14 mouse cellular contexts compared by ENCODE assay signal in the genomic region with DNA sequence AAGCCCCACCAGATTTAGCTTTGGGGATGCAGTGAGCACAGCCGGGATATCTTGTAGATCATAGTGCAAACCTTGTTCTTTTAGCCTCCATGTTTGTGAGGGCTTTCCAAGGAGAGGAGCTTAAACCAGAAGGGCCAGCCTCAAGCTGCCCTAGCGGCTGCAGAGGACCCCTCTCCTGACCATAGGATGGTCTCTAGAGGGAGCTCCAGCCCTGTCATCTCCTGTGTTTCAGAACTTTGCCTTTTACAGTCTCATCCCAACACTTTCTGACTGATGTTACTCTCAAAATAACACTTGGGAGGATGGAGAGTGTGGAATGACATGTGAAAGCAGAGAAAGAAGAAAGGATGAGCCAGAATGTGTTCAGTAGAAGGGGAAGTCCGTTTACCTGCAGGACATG. TPM values are rescaled to one million over a fixed set of nuclear protein-coding genes. Genes with fewer than 3 reads are reported as not detected.
DNase-seq lines count a peak whose midpoint lies in the region; ATAC-seq and TF ChIP-seq lines count a peak whose summit lies in the region.
"Had no signal": no experiment of that assay in that cellular context is flagged by ENCODE, and none has a peak within 500 bp of the region (broad histone marks: within the 10 kb centered on the region; RNA-seq: fewer than 3 reads in every experiment).

No protein-coding gene starts in this region.

- ATAC-seq in heart, postnatal 0 days (ENCODE audit: insufficient read depth, low read depth), result no peak
- ATAC-seq in heart, embryonic 12.5 days (ENCODE audit: insufficient number of reproducible peaks, low FRiP score), result no peak
- ATAC-seq: midbrain, embryonic 15.5 days had no signal

- WGBS in heart, postnatal 0 days, result 37% methylated on average over 3 of the region's 3 CpGs
- WGBS in heart, embryonic 12.5 days, result 28% methylated on average over 3 of the region's 3 CpGs

- H3K27ac ChIP-seq in heart, postnatal 0 days (ENCODE audit: low read depth), result no peak overlapping the region
- H3K27ac ChIP-seq in heart, embryonic 12.5 days (ENCODE audit: poor library complexity, severe bottlenecking), result no peak overlapping the region
- no peak overlapping the region for H3K27ac ChIP-seq in ES-E14 (ENCODE audit: insufficient read depth, low read depth, low read length, poor library complexity, severe bottlenecking)
- H3K27ac ChIP-seq: midbrain, embryonic 15.5 days had no signal

- TF ChIP-seq CTCF in heart, postnatal 0 days (IDR thresholded peaks at IDR 0.05; ENCODE audit: low read depth), result peak; percentile 60

- intact Hi-C loops in left cerebral cortex, postnatal 4 days (cut with DNase I), result no loop called here

- DNase-seq in heart, postnatal 0 days (ENCODE audit: low spot score), result no peak
- DNase-seq in left cerebral cortex, postnatal 4 days, result peak; percentile 29
- DNase-seq in left cerebral cortex, adult 8-10 months (ENCODE audit: low spot score in 2 of 2), result no peak
- DNase-seq in ES-E14 (ENCODE audit: low read depth, low spot score), result no peak
- peak; percentile 31 for DNase-seq in embryo, embryonic 10.5 days (ENCODE audit: low spot score)
- no peak for DNase-seq in thymus, postnatal 4 days
- DNase-seq: adrenal gland, postnatal 36 days; cerebellum, adult 8-10 months; right cerebral cortex, postnatal 4 days had no signal

- no peak for TF ChIP-seq EP300 in heart, postnatal 0 days (IDR thresholded peaks at IDR 0.05; ENCODE audit: low read depth)

- no peaks in the 10 kb centered on the region for H3K36me3 ChIP-seq in heart, postnatal 0 days (replicated peaks; ENCODE audit: control insufficient read depth, insufficient read depth, low read length)
- no peaks in the 10 kb centered on the region for H3K36me3 ChIP-seq in heart, embryonic 12.5 days
- no peaks in the 10 kb centered on the region for H3K36me3 ChIP-seq in ES-E14 (ENCODE audit: control insufficient read depth, insufficient read depth, low read length, poor library complexity, severe bottlenecking)
- H3K36me3 ChIP-seq: midbrain, embryonic 15.5 days had no signal

- no peak overlapping the region for H3K9ac ChIP-seq in heart, postnatal 0 days (replicated peaks; ENCODE audit: low read depth, low read length)
- no peak overlapping the region for H3K9ac ChIP-seq in heart, embryonic 12.5 days
- H3K9ac ChIP-seq in ES-E14 (ENCODE audit: insufficient read depth, low read depth, low read length, poor library complexity, severe bottlenecking), result no peak overlapping the region
- H3K9ac ChIP-seq: midbrain, embryonic 15.5 days had no signal

- in situ Hi-C loops in ES-E14 (cut with MboI; ENCODE audit: low sequenced_read_pairs in 2 of 2, unreplicated experiment in 2 of 2), result no loop called here

- no peak overlapping the region for H3K4me2 ChIP-seq in heart, postnatal 0 days (ENCODE audit: low read depth, low read length)
- no peak overlapping the region for H3K4me2 ChIP-seq in heart, embryonic 12.5 days
- H3K4me2 ChIP-seq: heart, embryonic 11.5 days; midbrain, embryonic 15.5 days had no signal

- H3K4me1 ChIP-seq in heart, postnatal 0 days (ENCODE audit: control insufficient read depth, insufficient read depth), result no peaks in the 10 kb centered on the region
- H3K4me1 ChIP-seq in heart, embryonic 12.5 days (replicated peaks), result no peaks in the 10 kb centered on the region
- no peaks in the 10 kb centered on the region for H3K4me1 ChIP-seq in ES-E14 (ENCODE audit: control insufficient read depth in 2 of 2, insufficient read depth in 2 of 2, low read length in 2 of 2, poor library complexity in 1 of 2)
- H3K4me1 ChIP-seq: midbrain, embryonic 15.5 days had no signal

- no peaks in the 10 kb centered on the region for H3K9me3 ChIP-seq in heart, postnatal 0 days (replicated peaks; ENCODE audit: control insufficient read depth, low read length)
- no peaks in the 10 kb centered on the region for H3K9me3 ChIP-seq in heart, embryonic 12.5 days (replicated peaks)
- no peaks in the 10 kb centered on the region for H3K9me3 ChIP-seq in ES-E14 (ENCODE audit: control insufficient read depth, insufficient read depth, low read depth, low read length)
- H3K9me3 ChIP-seq: midbrain, embryonic 15.5 days had no signal

- H3K27me3 ChIP-seq in heart, postnatal 0 days (ENCODE audit: control insufficient read depth, insufficient read depth, low read length), result no peaks in the 10 kb centered on the region
- no peaks in the 10 kb centered on the region for H3K27me3 ChIP-seq in heart, embryonic 12.5 days (replicated peaks)
- H3K27me3 ChIP-seq: midbrain, embryonic 15.5 days had no signal

- H3K4me3 ChIP-seq in heart, postnatal 0 days (ENCODE audit: low read depth, low read length), result no peak overlapping the region
- no peak overlapping the region for H3K4me3 ChIP-seq in heart, embryonic 12.5 days
- no peak overlapping the region for H3K4me3 ChIP-seq in ES-E14 (ENCODE audit: insufficient read depth in 1 of 2, low read depth in 1 of 2, low read length in 2 of 2, poor library complexity in 1 of 2, severe bottlenecking in 1 of 2)
- H3K4me3 ChIP-seq: midbrain, embryonic 15.5 days had no signal

TF ChIP-seq in ES-E14, 5 proteins besides CTCF, POLR2A, EP300 and RAD21:
- TF ChIP-seq CHD2 (IDR thresholded peaks at IDR 0.05; ENCODE audit: low read depth, low read length) (no peak), ZNF384 (IDR thresholded peaks at IDR 0.05; ENCODE audit: low read depth, low read length) (no peak), ZC3H11A (IDR thresholded peaks at IDR 0.05; ENCODE audit: borderline replicate concordance, low read depth, low read length) (0 out of 2 replicates have a peak, but pooled peaks have one; percentile 2)
TF ChIP-seq in ES-E14: peak in this region for 1.

RNA-seq across cellular contexts. Expression of a gene that starts 11.4 kb away (rescaled TPM):
- total RNA-seq in heart, postnatal 0 days (2014; rRNA removed; ENCODE audit: low replicate concordance), result not detected in 2 replicates
- polyA plus RNA-seq in heart, postnatal 0 days (2015; fragmentation: Nextera tagmentation; extraction: Ambion mirVana), result 0.10 and 0.18 TPM in 2 replicates
- polyA plus RNA-seq in heart, embryonic 12.5 days (2016; fragmentation: Nextera tagmentation; extraction: Ambion mirVana), result 0.09 and 0.12 TPM in 2 replicates
- total RNA-seq in left cerebral cortex, postnatal 4 days (2021), result 10 to 100 TPM; 24.5 to 26.7 TPM
- total RNA-seq in left cerebral cortex, adult 8-10 months (2022), result 10 to 100 TPM; 21.3 to 23.9 (median 22.6) TPM
- not detected in 2 replicates for total RNA-seq in ES-E14 (2012; rRNA removed)
- total RNA-seq: neutrophil, adult 5-6 weeks had no signal
- polyA plus RNA-seq: lung, embryonic 16.5 days had no signal

Comparison
In these comparisons a context has a peak if more than half of its experiments do, and no peak if none do; other contexts are left out.
1. DNase-seq: peak in left cerebral cortex, postnatal 4 days (single experiment) and embryo, embryonic 10.5 days (single experiment); none in heart, postnatal 0 days (single experiment), left cerebral cortex, adult 8-10 months (0 of 2), ES-E14 (single experiment) and thymus, postnatal 4 days (single experiment).
2. RNA of a gene that starts 11.4 kb away (total RNA-seq): 24.5 to 26.7 TPM in left cerebral cortex, postnatal 4 days and 21.3 to 23.9 TPM in left cerebral cortex, adult 8-10 months; not detected in heart, postnatal 0 days and not detected in ES-E14; every median in the first group is over 10 times any median in the second.